In the genomic region with DNA sequence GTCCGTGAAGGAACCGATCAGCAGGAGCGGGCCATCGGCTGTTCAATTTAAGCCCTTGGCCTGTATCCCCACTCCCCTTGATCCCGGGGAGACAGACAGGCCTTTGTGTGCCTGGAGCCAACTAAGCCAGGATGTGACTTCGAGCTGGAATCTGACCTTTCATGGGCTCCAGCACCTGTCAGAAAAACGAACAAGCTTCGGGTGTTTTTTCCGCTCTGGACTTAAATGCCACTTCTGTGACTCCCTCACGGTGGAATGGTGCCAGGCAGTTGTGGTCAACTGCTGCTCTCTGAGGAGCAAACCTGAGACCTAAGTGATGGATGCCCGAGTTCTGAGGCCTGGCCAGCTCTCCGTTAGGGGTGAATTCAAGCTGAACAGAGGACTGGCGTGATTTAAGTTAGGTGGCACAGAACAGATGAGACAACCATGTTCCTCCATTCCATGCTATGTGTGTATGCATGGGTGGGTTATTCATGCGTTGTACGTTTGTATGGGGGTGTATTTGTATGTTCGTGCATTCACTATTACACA, we compare ENCODE assay signal across 9 mouse cellular contexts.
A peak's percentile ranks its signal among the peaks of the same experiment; 100 is the strongest.
DNase-seq lines count a peak whose midpoint lies in the region; ATAC-seq and TF ChIP-seq lines count a peak whose summit lies in the region.
"Had no signal": no experiment of that assay in that cellular context is flagged by ENCODE, and none has a peak within 500 bp of the region (broad histone marks: within the 10 kb centered on the region; RNA-seq: fewer than 3 reads in every experiment).

No protein-coding gene starts in this region.

- peak; percentile 95 for ATAC-seq in Patski
- no peak for ATAC-seq in inflammation-experienced regulatory T-cells, adult 6 months

- CTCF ChIA-PET in Patski (lab: Charles Lee) = interaction anchor here (0.7 to 1.5 kb wide), 2 partner anchors 29 to 109 kb away, joined by 3 to 8 read pairs; no protein-coding TSS in a partner anchor

- WGBS in heart, embryonic 10.5 days = 71% methylated on average over 16 of the region's 16 CpGs

- H3K4me1 ChIP-seq in heart, embryonic 10.5 days = 0 out of 2 replicates have a peak, but pooled peaks cover 5% of the 10 kb centered on the region

- H3K4me3 ChIP-seq in heart, embryonic 10.5 days = no peak overlapping the region

- H3K9me3 ChIP-seq in heart, embryonic 10.5 days = no peaks in the 10 kb centered on the region

- TF ChIP-seq CTCF in Patski (IDR thresholded peaks at IDR 0.05) = no peak

- no peaks in the 10 kb centered on the region for H3K27me3 ChIP-seq in heart, embryonic 10.5 days (ENCODE audit: insufficient read depth, poor library complexity, severe bottlenecking)
- H3K27me3 ChIP-seq in Patski = no peaks in the 10 kb centered on the region

- POLR2A ChIA-PET in Patski (lab: Charles Lee) = interaction anchor here (1.6 kb wide), 1 partner anchor 29 kb away, joined by 5 read pairs; no protein-coding TSS in a partner anchor

- no peak overlapping the region for H3K27ac ChIP-seq in heart, embryonic 10.5 days

- DNase-seq in heart, embryonic 10.5 days (ENCODE audit: low spot score) = peak; percentile 36
- DNase-seq in heart, adult 18-20 months = no peak
- DNase-seq in Patski (ENCODE audit: low read depth, low spot score) = peak; percentile 98
- DNase-seq in fibroblast of lung, adult 2 months (ENCODE audit: low read depth) = peak; percentile 96
- DNase-seq in mesoderm, embryonic 11.5 days (ENCODE audit: low read depth, low spot score) = peak; percentile 71
- DNase-seq in c-Kit-positive CD71-positive TER-119-positive erythroid progenitor cells, embryonic 14.5 days (ENCODE audit: low spot score) = no peak
- no peak for DNase-seq in lung, adult 18-20 months
- DNase-seq: right cerebral cortex, postnatal 14 days had no signal

- no peaks in the 10 kb centered on the region for H3K36me3 ChIP-seq in heart, embryonic 10.5 days

- in situ Hi-C loops in Patski (cut with MboI; ENCODE audit: low pct_unique_long_range_greater_than_20kb) = loop anchor here (5.0 kb wide), 1 partner anchor 34 kb away; no protein-coding TSS in a partner anchor

Comparison
In these comparisons a context has a peak if more than half of its experiments do, and no peak if none do; other contexts are left out.
1. DNase-seq: peak in heart, embryonic 10.5 days (single experiment), Patski (single experiment), fibroblast of lung, adult 2 months (single experiment) and mesoderm, embryonic 11.5 days (single experiment); none in heart, adult 18-20 months (0 of 2), c-Kit-positive CD71-positive TER-119-positive erythroid progenitor cells, embryonic 14.5 days (single experiment) and lung, adult 18-20 months (0 of 2).